In genomic region chr8:103441163-103441562, GRCm38 (mm10) we compare ENCODE assay signal across 10 mouse cellular contexts.
A peak's percentile ranks its signal among the peaks of the same experiment; 100 is the strongest.
DNase-seq lines count a peak whose midpoint lies in the region; ATAC-seq and TF ChIP-seq lines count a peak whose summit lies in the region.
"Had no signal": no experiment of that assay in that cellular context is flagged by ENCODE, and none has a peak within 500 bp of the region (broad histone marks: within the 10 kb centered on the region; RNA-seq: fewer than 3 reads in every experiment).

No protein-coding gene starts in this region.

- no peak for DNase-seq in hindbrain, embryonic 10.5 days (ENCODE audit: low spot score)
- peak; percentile 31 to 61 for DNase-seq in adrenal gland, postnatal 36 days
- DNase-seq in limb, embryonic 10.5 days (ENCODE audit: low spot score) = peak; percentile 36
- no peak for DNase-seq in thymus, adult 2 months
- DNase-seq in gastrocnemius, adult 18-20 months (ENCODE audit: low spot score) = no peak
- DNase-seq in c-Kit-positive CD71-positive TER-119-positive erythroid progenitor cells, embryonic 14.5 days (ENCODE audit: low spot score) = no peak

- peaks cover 14% of the 10 kb centered on the region for H3K4me1 ChIP-seq in hindbrain, embryonic 10.5 days (replicated peaks)
- peaks cover 13% of the 10 kb centered on the region for H3K4me1 ChIP-seq in hindbrain, embryonic 12.5 days
- peaks cover 19% of the 10 kb centered on the region for H3K4me1 ChIP-seq in limb, embryonic 10.5 days
- H3K4me1 ChIP-seq in thymus, adult 2 months (replicated peaks; ENCODE audit: control insufficient read depth, insufficient read depth, low read length) = no peaks in the 10 kb centered on the region

- H3K79me3 ChIP-seq in C2C12 (ENCODE audit: low read depth) = no peaks in the 10 kb centered on the region

- H3K4me2 ChIP-seq in hindbrain, embryonic 12.5 days (replicated peaks) = no peak overlapping the region

- no peaks in the 10 kb centered on the region for H3K27me3 ChIP-seq in hindbrain, embryonic 10.5 days (ENCODE audit: insufficient read depth, poor library complexity, severe bottlenecking)
- no peaks in the 10 kb centered on the region for H3K27me3 ChIP-seq in hindbrain, embryonic 12.5 days
- no peaks in the 10 kb centered on the region for H3K27me3 ChIP-seq in C2C12 (ENCODE audit: control insufficient read depth, insufficient read depth, insufficient read length)
- H3K27me3 ChIP-seq in limb, embryonic 10.5 days (ENCODE audit: low read depth, poor library complexity, severe bottlenecking) = no peaks in the 10 kb centered on the region
- no peaks in the 10 kb centered on the region for H3K27me3 ChIP-seq in thymus, adult 2 months (ENCODE audit: control insufficient read depth, insufficient read depth, low read length)

- H3K36me3 ChIP-seq in hindbrain, embryonic 10.5 days = no peaks in the 10 kb centered on the region
- H3K36me3 ChIP-seq in hindbrain, embryonic 12.5 days = no peaks in the 10 kb centered on the region
- H3K36me3 ChIP-seq in C2C12 (ENCODE audit: control insufficient read depth, insufficient read depth) = no peaks in the 10 kb centered on the region
- H3K36me3 ChIP-seq in limb, embryonic 10.5 days = no peaks in the 10 kb centered on the region
- H3K36me3 ChIP-seq in thymus, adult 2 months (ENCODE audit: control insufficient read depth, insufficient read depth, low read length) = no peaks in the 10 kb centered on the region
- H3K36me3 ChIP-seq: G1E had no signal

- H3ac ChIP-seq in C2C12 (ENCODE audit: control insufficient read depth, insufficient read length, low read depth) = no peak overlapping the region

- H3K79me2 ChIP-seq in C2C12 (ENCODE audit: control insufficient read depth, insufficient read depth) = no peaks in the 10 kb centered on the region

- no peak for TF ChIP-seq POLR2A in thymus, adult 2 months (IDR thresholded peaks at IDR 0.05; ENCODE audit: control insufficient read depth, extremely low read depth, insufficient read depth, low read length, poor library complexity)

- H3K9me3 ChIP-seq in hindbrain, embryonic 10.5 days = no peaks in the 10 kb centered on the region
- H3K9me3 ChIP-seq in hindbrain, embryonic 12.5 days (replicated peaks) = no peaks in the 10 kb centered on the region
- H3K9me3 ChIP-seq in limb, embryonic 10.5 days (replicated peaks) = no peaks in the 10 kb centered on the region

- 0 out of 2 replicates have a peak overlapping the region, but pooled peaks have one; percentile 23 for H3K27ac ChIP-seq in hindbrain, embryonic 10.5 days
- no peak overlapping the region for H3K27ac ChIP-seq in hindbrain, embryonic 12.5 days
- no peak overlapping the region; the same call in 1 of the 2 replicates for H3K27ac ChIP-seq in limb, embryonic 10.5 days
- no peak overlapping the region for H3K27ac ChIP-seq in thymus, adult 2 months (ENCODE audit: control insufficient read depth, insufficient read depth, low read length)
- H3K27ac ChIP-seq: liver, embryonic 14.5 days had no signal

- no peak overlapping the region for H3K9ac ChIP-seq in hindbrain, embryonic 12.5 days
- H3K9ac ChIP-seq: liver, embryonic 14.5 days had no signal

- H3K4me3 ChIP-seq in hindbrain, embryonic 10.5 days = no peak overlapping the region
- H3K4me3 ChIP-seq in hindbrain, embryonic 12.5 days = no peak overlapping the region
- H3K4me3 ChIP-seq in C2C12 (ENCODE audit: insufficient read depth, poor library complexity, severe bottlenecking) = no peak overlapping the region
- no peak overlapping the region for H3K4me3 ChIP-seq in limb, embryonic 10.5 days
- no peak overlapping the region for H3K4me3 ChIP-seq in thymus, adult 2 months (ENCODE audit: control insufficient read depth, insufficient read depth, low read length)

- ATAC-seq in hindbrain, embryonic 12.5 days (ENCODE audit: low FRiP score) = no peak

- peak; percentile 8 for TF ChIP-seq CTCF in C2C12 (IDR thresholded peaks at IDR 0.05; ENCODE audit: control insufficient read depth, insufficient read depth, insufficient read length)
- no peak for TF ChIP-seq CTCF in thymus, adult 2 months (IDR thresholded peaks at IDR 0.05; ENCODE audit: borderline replicate concordance, control insufficient read depth, extremely low read depth, insufficient read depth, low read length, poor library complexity)

- WGBS in hindbrain, embryonic 10.5 days = 69% methylated on average over 5 of the region's 5 CpGs
- 75% methylated on average over 5 of the region's 5 CpGs for WGBS in hindbrain, embryonic 12.5 days
- WGBS in limb, embryonic 10.5 days = 79% methylated on average over 5 of the region's 5 CpGs
- 43% methylated on average over 5 of the region's 5 CpGs for WGBS in thymus, adult 2 months

TF ChIP-seq in C2C12, 6 proteins besides CTCF, POLR2A, EP300 and RAD21:
- no peak for TF ChIP-seq MYOD1 (IDR thresholded peaks at IDR 0.05; ENCODE audit: control insufficient read depth, insufficient read length, low read depth)
- no peak for TF ChIP-seq CEBPB (IDR thresholded peaks at IDR 0.05; ENCODE audit: low read depth)
- no peak for TF ChIP-seq MAX (IDR thresholded peaks at IDR 0.05)
- TF ChIP-seq MYOG (IDR thresholded peaks at IDR 0.05; ENCODE audit: control insufficient read depth, extremely low read depth, insufficient read length) = no peak
- TF ChIP-seq FOSL1 (IDR thresholded peaks at IDR 0.05; ENCODE audit: insufficient read depth, low read length, poor library complexity, severe bottlenecking) = no peak
- TF ChIP-seq USF1 (IDR thresholded peaks at IDR 0.05; ENCODE audit: low read depth) = no peak

Comparison
In these comparisons a context has a peak if more than half of its experiments do, and no peak if none do; other contexts are left out.
1. DNase-seq: peak in adrenal gland, postnatal 36 days (2 of 2) and limb, embryonic 10.5 days (single experiment); none in hindbrain, embryonic 10.5 days (single experiment), thymus, adult 2 months (single experiment), gastrocnemius, adult 18-20 months (single experiment) and c-Kit-positive CD71-positive TER-119-positive erythroid progenitor cells, embryonic 14.5 days (single experiment).